Mouse (Mus musculus) stomach, embryonic 16.5 days (tissue): ENCODE measurements around the gene Cacna1a. TPM values are rescaled to one million over a fixed set of nuclear protein-coding genes. Genes with fewer than 3 reads are reported as not detected.

Experiments
- ATAC-seq: fragments of 200-750 bp; cut with Nextera tagmentation; 2 replicates; pipeline ENCODE4 v1.8.0; 2017; ENCODE audit warnings: moderate number of reproducible peaks, moderate TSS enrichment; ENCODE audit not compliant: insufficient read depth, low FRiP score
- H3K27ac ChIP-seq: fragments of 300-500 bp; sonication (generic); 2 replicates; pipeline ENCODE4 v1.5.1; 2014; ENCODE audit warnings: low read length
- H3K27me3 ChIP-seq: fragments of 300-500 bp; sonication (generic); 2 replicates; pipeline ENCODE4 v1.6.1; 2014; ENCODE audit warnings: low read length, control low read depth, mixed read lengths; ENCODE audit not compliant: control insufficient read depth, insufficient read depth
- H3K36me3 ChIP-seq: fragments of 300-500 bp; sonication (generic); 2 replicates; pipeline ENCODE4 v1.6.1; 2014; ENCODE audit warnings: low read length; ENCODE audit not compliant: control insufficient read depth, insufficient read depth
- H3K4me1 ChIP-seq: fragments of 300-500 bp; sonication (generic); 2 replicates; pipeline ENCODE4 v1.6.1; 2014; ENCODE audit warnings: low read length, control low read depth, mixed read lengths; ENCODE audit not compliant: control insufficient read depth, insufficient read depth
- H3K4me2 ChIP-seq: fragments of 300-500 bp; sonication (generic); 2 replicates; pipeline ENCODE4 v1.6.1; 2014; ENCODE audit warnings: low read depth, low read length, mixed read lengths
- H3K4me3 ChIP-seq: fragments of 300-500 bp; sonication (generic); replicated peaks from 2 replicates; pipeline ENCODE4 v1.5.1; 2014; ENCODE audit warnings: mild to moderate bottlenecking, low read length
- H3K9ac ChIP-seq: fragments of 300-500 bp; sonication (generic); 2 replicates; pipeline ENCODE4 v1.6.1; 2014; ENCODE audit warnings: low read length
- H3K9me3 ChIP-seq: fragments of 300-500 bp; sonication (generic); replicated peaks from 2 replicates; pipeline ENCODE4 v1.6.1; 2016; ENCODE audit warnings: low read length, control low read depth; ENCODE audit not compliant: control insufficient read depth
- WGBS: fragments of 180-500 bp; shearing (Covaris S2); extraction: QIAGEN DNeasy Blood & Tissue Kit; methylation state at CpG from one replicate; pipeline ENCODE4 v1.1.7; 2014; 5-methylcytosine and 5-hydroxymethylcytosine counted together
- polyA plus RNA-seq: library from polyadenylated mRNA; unstranded; fragments of >200 nt; fragmentation: Nextera tagmentation; extraction: Ambion mirVana; gene quantifications from 2 replicates; pipeline ENCODE4 v1.2.1, GENCODE M21; 2015

The Cacna1a gene
- polyA plus RNA-seq, 1 experiment from 2014 or later = 2.0 TPM

GRCm38 (mm10) chr8:84567541-84567940, 179.3 kb downstream of the Cacna1a start:
- Histone ChIP-seq H3K9ac (no peak overlapping the region), H3K9me3 (no peaks in the 10 kb centered on the region), H3K4me3 (no peak overlapping the region), H3K4me1 (no peaks in the 10 kb centered on the region), H3K4me2 (no peak overlapping the region), H3K27ac (no peak overlapping the region), H3K36me3 (no peaks in the 10 kb centered on the region), H3K27me3 (no peaks in the 10 kb centered on the region)
- 61% methylated on average over 19 of the region's 19 CpGs for WGBS
- no peak for ATAC-seq

- ATAC-seq = no peak
- no peak overlapping the region for H3K4me2 ChIP-seq
- no peaks in the 10 kb centered on the region for H3K4me1 ChIP-seq
- no peak overlapping the region for H3K9ac ChIP-seq
- no peaks in the 10 kb centered on the region for H3K36me3 ChIP-seq
- 76% methylated on average over 8 of the region's 8 CpGs for WGBS
- no peak overlapping the region for H3K27ac ChIP-seq
- no peaks in the 10 kb centered on the region for H3K27me3 ChIP-seq
- no peak overlapping the region for H3K4me3 ChIP-seq
- H3K9me3 ChIP-seq = no peaks in the 10 kb centered on the region
These were observed 180.5 kb downstream of the Cacna1a start for GRCm38 (mm10) chr8:84568737-84569136.

- WGBS = 32% methylated on average over 25 of the region's 25 CpGs
- no peaks in the 10 kb centered on the region for H3K36me3 ChIP-seq
- H3K9ac ChIP-seq = peak overlapping the region; percentile 10; the same call in 1 of the 2 replicates
- no peaks in the 10 kb centered on the region for H3K27me3 ChIP-seq
- no peak overlapping the region for H3K27ac ChIP-seq
- no peaks in the 10 kb centered on the region for H3K4me1 ChIP-seq
- H3K9me3 ChIP-seq = no peaks in the 10 kb centered on the region
- ATAC-seq = no peak
- H3K4me3 ChIP-seq = peak overlapping the region; percentile 14
- peak overlapping the region; percentile 43 for H3K4me2 ChIP-seq
These were observed 181.9 kb downstream of the Cacna1a start for GRCm38 (mm10) chr8:84569921-84570673.

- Histone ChIP-seq H3K27ac (no peak overlapping the region), H3K4me2 (no peak overlapping the region), H3K27me3 (no peaks in the 10 kb centered on the region), H3K9me3 (no peaks in the 10 kb centered on the region), H3K9ac (no peak overlapping the region), H3K4me1 (no peaks in the 10 kb centered on the region), H3K4me3 (no peak overlapping the region), H3K36me3 (no peaks in the 10 kb centered on the region)
- no peak for ATAC-seq
- 79% methylated on average over 4 of the region's 4 CpGs for WGBS
These were observed 189.2 kb downstream of the Cacna1a start for GRCm38 (mm10) chr8:84577432-84577831.

GRCm38 (mm10) chr8:84579595-84579994, 191.4 kb downstream of the Cacna1a start:
- Histone ChIP-seq H3K27ac (no peak overlapping the region), H3K9ac (no peak overlapping the region), H3K36me3 (no peaks in the 10 kb centered on the region), H3K9me3 (no peaks in the 10 kb centered on the region), H3K4me3 (no peak overlapping the region), H3K27me3 (no peaks in the 10 kb centered on the region), H3K4me1 (no peaks in the 10 kb centered on the region), H3K4me2 (no peak overlapping the region)
- no peak for ATAC-seq
- WGBS = 18% methylated on average over 3 of the region's 3 CpGs

GRCm38 (mm10) chr8:84585311-84585710, 197.1 kb downstream of the Cacna1a start:
- no peaks in the 10 kb centered on the region for H3K27me3 ChIP-seq
- ATAC-seq = no peak
- H3K4me1 ChIP-seq = no peaks in the 10 kb centered on the region
- 38% methylated on average over 1 of the region's 1 CpGs for WGBS
- H3K4me2 ChIP-seq = no peak overlapping the region
- no peaks in the 10 kb centered on the region for H3K36me3 ChIP-seq
- no peak overlapping the region for H3K9ac ChIP-seq
- no peak overlapping the region for H3K4me3 ChIP-seq
- no peak overlapping the region for H3K27ac ChIP-seq
- H3K9me3 ChIP-seq = no peaks in the 10 kb centered on the region

- no peak overlapping the region for H3K4me2 ChIP-seq
- no peak overlapping the region for H3K4me3 ChIP-seq
- H3K27me3 ChIP-seq = no peaks in the 10 kb centered on the region
- H3K4me1 ChIP-seq = no peaks in the 10 kb centered on the region
- no peaks in the 10 kb centered on the region for H3K36me3 ChIP-seq
- no peak overlapping the region for H3K9ac ChIP-seq
- H3K27ac ChIP-seq = no peak overlapping the region
- 74% methylated on average over 2 of the region's 2 CpGs for WGBS
- no peaks in the 10 kb centered on the region for H3K9me3 ChIP-seq
- no peak for ATAC-seq
These were observed 198.0 kb downstream of the Cacna1a start for GRCm38 (mm10) chr8:84586221-84586620.

- Histone ChIP-seq H3K9ac (no peak overlapping the region), H3K4me1 (no peaks in the 10 kb centered on the region), H3K4me2 (no peak overlapping the region), H3K27ac (no peak overlapping the region), H3K27me3 (no peaks in the 10 kb centered on the region), H3K9me3 (no peaks in the 10 kb centered on the region), H3K4me3 (no peak overlapping the region), H3K36me3 (no peaks in the 10 kb centered on the region)
- WGBS = 68% methylated on average over 11 of the region's 11 CpGs
- ATAC-seq = 0 out of 2 replicates have a peak, but pooled peaks have one; percentile 11
These were observed 200.3 kb downstream of the Cacna1a start for GRCm38 (mm10) chr8:84588498-84588897.

- Histone ChIP-seq H3K4me3 (no peak overlapping the region), H3K27ac (no peak overlapping the region), H3K4me2 (no peak overlapping the region), H3K9me3 (no peaks in the 10 kb centered on the region), H3K4me1 (no peaks in the 10 kb centered on the region), H3K36me3 (no peaks in the 10 kb centered on the region), H3K27me3 (no peaks in the 10 kb centered on the region), H3K9ac (no peak overlapping the region)
- WGBS = 14% methylated on average over 15 of the region's 15 CpGs
- 0 out of 2 replicates have a peak, but pooled peaks have one; percentile 45 for ATAC-seq
These were observed 203.9 kb downstream of the Cacna1a start for GRCm38 (mm10) chr8:84592015-84592662.
